Mouse (Mus musculus) activated CD4-positive, CD25-positive, alpha-beta regulatory T cell (primary cell): ENCODE data around the gene Serhl. TPM values are rescaled to one million over a fixed set of nuclear protein-coding genes. Genes with fewer than 3 reads are reported as not detected.

Source experiments
- polyA plus RNA-seq, 2 experiments: library from polyadenylated mRNA; unstranded; fragments of 100-300 nt; shearing (Covaris generic); gene quantifications; one replicate each; pipeline ENCODE4 v1.2.1; 2017

Serhl gene
- 10 to 100 TPM; 63.5 to 93.1 TPM for polyA plus RNA-seq

DNA sequence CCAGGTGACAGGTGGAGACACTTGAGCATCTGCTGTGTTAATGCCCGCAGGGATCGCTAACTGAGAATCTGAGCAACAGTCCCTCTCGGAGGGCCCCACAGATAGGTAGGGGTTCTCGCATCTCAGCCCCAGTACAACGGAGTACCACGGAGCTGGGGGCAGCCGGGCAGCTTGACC, at the start of gene Serhl:
TSS of gene Serhl (plus strand) at position 78 of the 177 bp plus-strand sequence.

DNA sequence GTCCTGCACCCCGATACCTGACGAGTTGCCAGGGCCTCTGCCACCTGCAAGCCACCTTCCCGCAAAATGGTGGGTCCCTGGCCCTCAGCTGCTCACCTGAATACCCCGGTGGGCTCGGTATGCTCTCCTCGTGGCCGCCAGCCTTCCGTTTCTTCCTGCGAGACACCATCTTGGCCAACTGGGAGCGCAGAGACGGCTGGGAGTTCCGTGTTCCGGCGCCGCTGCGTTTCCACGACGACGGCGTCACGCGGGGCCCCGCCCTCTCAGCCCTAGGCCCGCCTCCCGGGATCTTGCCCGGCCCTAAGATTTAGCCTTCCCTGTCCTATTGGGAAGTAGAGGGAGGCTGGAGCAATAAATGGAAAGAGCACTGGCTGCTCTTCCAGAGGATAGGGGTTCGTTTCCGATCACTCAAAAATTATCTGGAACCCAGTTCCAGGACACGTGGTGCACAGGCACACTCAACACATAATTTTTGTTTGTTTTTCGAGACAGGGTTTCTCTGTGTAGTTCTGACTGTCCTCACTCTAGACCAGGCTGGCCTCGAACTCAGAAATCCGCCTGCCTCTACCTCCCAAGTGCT, 33.4 kb downstream of the Serhl start, which contains the start of gene Rrp7a:
TSS of gene Rrp7a (minus strand) at position 236 of the 580 bp plus-strand sequence.

DNA sequence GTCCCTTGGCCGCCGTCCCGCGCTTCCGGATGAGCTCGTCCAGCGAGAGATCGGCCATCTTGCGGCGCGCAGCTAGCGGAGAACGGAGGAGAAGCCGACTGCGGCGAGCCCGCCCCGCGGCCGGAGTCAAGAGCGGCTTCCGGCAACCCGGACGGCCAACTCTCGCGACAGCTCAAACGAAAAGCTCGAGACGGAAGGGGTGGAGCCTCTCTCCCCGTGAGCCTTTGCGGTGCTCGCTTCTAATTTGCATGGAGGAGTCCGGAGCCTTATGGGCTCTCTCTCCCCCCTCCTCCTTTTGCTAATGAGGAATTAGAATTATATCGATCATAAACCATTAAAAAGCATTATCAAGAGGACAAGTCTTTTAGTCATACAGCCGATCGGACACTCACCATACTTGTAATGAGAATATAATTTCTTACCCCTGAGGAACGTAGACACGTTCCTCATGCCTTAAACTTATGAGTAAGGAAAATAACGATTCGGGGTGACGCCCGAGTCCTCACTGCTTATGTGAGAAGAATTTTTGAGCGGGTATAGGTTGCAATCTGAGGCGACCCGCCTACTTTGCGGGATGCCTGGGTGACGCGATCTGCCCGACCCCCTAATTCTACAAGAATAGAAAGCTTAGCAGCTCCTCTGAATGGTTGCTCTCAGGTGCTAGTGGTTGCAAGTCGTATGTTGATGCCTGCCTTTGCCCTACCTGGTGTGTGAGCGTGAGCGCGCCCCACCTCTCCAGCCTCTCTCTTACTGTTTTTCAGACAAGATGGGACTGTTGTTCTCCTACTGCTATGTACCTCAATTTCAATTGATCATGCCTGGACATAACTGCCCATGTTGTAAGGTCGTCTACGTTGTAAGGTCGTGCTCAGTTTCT, 60.1 kb downstream of the Serhl start, which contains the start of gene Poldip3:
TSS of gene Poldip3 (minus strand) at position 189 of the 877 bp plus-strand sequence.

Other genes starting within 250 kb of the Serhl start
- 1 to 10 TPM; 6.0 to 7.4 TPM for gene Tcf20, start 101.6 kb upstream of the Serhl start, polyA plus RNA-seq
- 1 to 10 TPM in 1 of 2 experiments, under 1 TPM in 1; 0.61 to 1.5 TPM for gene Nfam1, start 56.2 kb upstream of the Serhl start, polyA plus RNA-seq
- 10 to 100 TPM; 55.9 to 80.9 TPM for gene Rrp7a, start 33.3 kb downstream of the Serhl start, polyA plus RNA-seq
- gene Poldip3, start 59.9 kb downstream of the Serhl start, polyA plus RNA-seq, result 100 to 1,000 TPM; 121 to 128 TPM
- gene Cyb5r3, start 83.1 kb downstream of the Serhl start, polyA plus RNA-seq, result 100 to 1,000 TPM in 1 of 2 experiments, 10 to 100 TPM in 1; 76.4 to 101 TPM
- gene A4galt, start 162.3 kb downstream of the Serhl start, polyA plus RNA-seq, result under 1 TPM; 0.07 to 0.58 TPM